Mouse (Mus musculus): ENCODE data around the gene Gsk3a.

The Gsk3a gene

DNA sequence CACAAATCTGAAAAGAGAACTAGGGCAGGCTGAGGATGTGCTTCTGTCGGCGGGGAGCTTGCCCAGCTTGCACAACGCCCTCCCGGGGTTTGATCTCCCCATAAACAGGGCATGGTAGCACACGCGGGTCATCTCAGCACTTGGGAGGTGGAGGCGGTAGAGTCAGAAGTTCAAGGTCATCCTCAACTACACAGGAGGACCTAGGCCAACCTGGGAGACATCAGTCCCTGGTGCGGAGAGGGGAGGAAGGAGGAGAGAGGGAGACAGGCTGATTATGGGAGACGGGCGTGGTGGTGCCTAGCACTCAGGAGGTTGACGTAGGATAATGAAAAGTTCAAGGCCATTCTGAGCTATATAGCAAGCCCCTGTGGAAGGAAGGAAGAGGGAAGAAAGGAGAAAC lies 46.8 kb downstream of the Gsk3a start:
- DNase-seq (ENCODE audit: low read depth, low spot score): no peak

- DNase-seq (ENCODE audit: low read depth, low spot score): peak; percentile 86
Observed at GRCm38 (mm10) chr7:25187662-25188650, 49.7 kb downstream of the Gsk3a start.

DNA sequence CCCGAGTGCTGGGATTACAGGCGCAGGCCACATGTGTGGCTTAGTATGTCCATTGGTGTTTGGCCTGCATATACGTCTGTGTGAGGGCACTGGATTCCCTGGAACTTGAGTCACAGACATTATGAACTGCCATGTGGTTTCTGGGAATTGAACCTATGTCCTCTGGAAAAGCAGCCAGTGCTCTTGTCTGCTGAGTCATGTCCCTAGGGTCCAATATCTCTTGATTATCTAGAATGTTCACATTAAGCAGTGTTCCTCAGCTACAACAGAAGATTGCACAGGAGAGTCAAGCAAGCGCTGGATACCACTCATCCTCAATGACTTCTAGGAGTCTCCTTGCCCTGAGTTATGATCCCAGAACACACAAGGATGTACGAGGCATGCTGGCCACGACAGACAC lies 53.6 kb downstream of the Gsk3a start:
- DNase-seq (ENCODE audit: low read depth, low spot score): peak; percentile 87

GRCm38 (mm10) chr7:25181814-25182213 lies 55.8 kb downstream of the Gsk3a start:
- DNase-seq (ENCODE audit: low read depth, low spot score): no peak

GRCm38 (mm10) chr7:25181331-25181790 lies 56.3 kb downstream of the Gsk3a start:
- peak; percentile 11 for DNase-seq (ENCODE audit: low read depth, low spot score)

DNA sequence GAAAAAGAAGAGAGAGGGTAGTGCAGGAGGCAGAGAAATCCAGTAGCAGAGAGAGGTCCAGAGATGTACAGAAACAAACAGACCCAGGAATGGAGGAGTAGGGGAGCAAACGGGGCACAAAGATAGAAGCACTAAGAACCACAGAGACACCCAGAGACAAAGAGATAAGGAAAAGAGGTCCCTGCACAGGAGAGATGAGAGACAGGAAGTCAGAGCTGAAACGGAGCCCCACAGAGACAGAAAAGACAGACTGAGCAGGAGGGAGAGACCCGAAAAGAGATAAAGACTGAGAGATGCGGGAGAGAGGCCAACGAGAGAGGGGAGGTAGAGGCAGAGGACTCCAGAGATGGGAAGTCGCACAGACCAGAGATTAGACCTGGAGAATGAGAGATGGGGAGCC lies 57.1 kb downstream of the Gsk3a start:
- no peak for DNase-seq (ENCODE audit: low read depth, low spot score)

DNA sequence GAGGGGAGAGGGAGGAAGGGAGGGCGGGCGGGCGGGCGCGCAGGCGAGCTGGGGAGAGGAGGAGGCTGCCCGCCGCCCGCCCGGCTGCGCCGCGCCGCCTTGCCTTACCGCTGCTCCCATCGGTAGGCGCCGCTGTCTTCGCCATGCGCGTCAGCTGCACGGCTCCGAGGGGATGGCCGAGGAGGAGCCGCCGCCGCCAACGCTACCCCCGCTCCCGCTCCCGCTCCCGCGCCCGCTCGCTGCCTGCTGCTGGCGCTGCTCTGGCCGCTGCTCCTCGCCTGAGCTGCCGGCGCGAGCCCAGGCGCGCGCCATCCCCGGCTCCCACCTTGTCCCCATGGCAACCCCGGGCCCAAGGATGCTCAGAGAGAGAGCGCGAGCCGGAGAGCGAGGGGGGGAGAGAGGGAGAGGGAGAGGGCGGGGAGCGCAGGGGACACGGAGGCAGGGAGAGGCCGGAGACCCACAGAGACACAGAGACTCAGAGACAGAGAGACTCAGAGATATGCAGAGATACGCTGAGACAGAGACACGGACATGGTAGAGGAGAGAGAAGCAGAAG lies 58.0 kb downstream of the Gsk3a start, which contains the start of gene Pou2f2:
Pou2f2 (minus strand) TSS at position 121 of the 556 bp plus-strand sequence.
- DNase-seq (ENCODE audit: low read depth, low spot score): no peak

DNA sequence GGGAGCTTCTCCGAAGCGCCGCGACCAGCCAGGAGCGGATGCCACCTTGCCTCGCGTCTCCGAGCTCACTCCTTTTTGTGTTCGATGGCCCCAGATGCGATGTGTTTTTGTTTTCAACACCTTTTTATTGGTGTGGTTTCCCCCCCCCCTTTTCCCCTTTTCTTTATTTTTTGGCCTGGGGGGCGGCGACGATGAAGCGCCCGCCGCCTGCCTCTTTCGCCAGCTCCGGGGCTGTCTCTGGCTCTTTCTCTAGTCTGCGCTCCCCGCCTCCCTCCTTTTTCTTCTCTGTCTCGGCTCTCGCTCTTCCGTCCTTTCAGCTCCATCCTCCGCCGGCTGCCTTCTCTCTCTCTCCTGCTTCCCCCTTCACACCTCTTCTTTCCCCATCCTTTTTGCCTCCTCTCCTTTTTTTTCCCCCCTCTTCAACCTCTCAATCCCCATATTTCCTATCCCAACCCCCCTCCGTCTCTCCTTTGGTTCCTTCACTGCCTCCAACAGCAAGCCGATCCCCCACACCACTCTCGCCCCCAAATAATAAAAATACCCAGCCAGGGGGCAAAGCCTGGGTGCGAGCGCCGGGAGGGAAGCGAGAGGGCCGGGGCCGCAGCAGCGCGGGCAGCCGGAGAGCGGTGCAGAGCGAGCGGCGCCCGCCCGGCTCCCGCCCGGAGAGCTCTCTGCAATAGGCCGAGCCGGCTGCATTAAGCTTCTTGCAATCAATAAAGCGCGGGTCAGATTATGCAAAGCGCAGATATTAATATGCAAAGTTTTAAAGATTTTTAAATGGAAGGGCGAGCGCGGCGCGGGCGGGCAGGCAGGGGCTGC lies 58.7 kb downstream of the Gsk3a start:
- no peak for DNase-seq (ENCODE audit: low read depth, low spot score)

DNA sequence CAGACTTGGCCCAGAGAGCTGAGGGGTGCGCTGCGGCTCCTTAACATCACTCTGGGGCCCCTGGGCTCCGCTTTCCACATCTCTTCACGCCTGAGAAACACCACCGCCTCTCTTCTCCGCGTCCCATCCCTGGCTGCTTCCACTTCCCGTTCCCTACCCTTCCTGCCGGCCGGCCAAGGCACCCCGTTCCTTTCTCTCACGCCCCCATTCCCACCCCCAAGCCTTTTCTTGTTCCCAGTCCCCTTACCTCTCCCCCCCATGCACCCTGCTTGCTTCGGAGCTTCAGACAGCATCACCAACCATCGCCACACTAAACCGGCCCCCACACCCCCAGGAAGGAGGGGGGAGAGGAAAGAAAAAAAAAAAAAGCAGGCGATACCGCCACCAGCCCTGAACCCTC lies 59.3 kb downstream of the Gsk3a start:
- no peak for DNase-seq (ENCODE audit: low read depth, low spot score)
